Mouse (Mus musculus) right cerebral cortex, postnatal 4 days (tissue): Measurements from ENCODE around the gene Paqr7.

ENCODE experiments used
- DNase-seq: peaks from one replicate; pipeline ENCODE4 v3.0.0-alpha.2; 2022

The Paqr7 gene

GRCm38 (mm10) chr4:134505303-134505789 is 8.8 kb downstream of the Paqr7 start:
- no peak for DNase-seq

- DNase-seq: no peak
Measured at GRCm38 (mm10) chr4:134505966-134506594, 9.6 kb downstream of the Paqr7 start.

- no peak for DNase-seq
Measured at GRCm38 (mm10) chr4:134506713-134507112, 10.2 kb downstream of the Paqr7 start.

- no peak for DNase-seq
Measured at GRCm38 (mm10) chr4:134510396-134510795, 13.9 kb downstream of the Paqr7 start.

- DNase-seq: peak; percentile 91
Measured at GRCm38 (mm10) chr4:134510845-134511411, 14.4 kb downstream of the Paqr7 start, which contains the start of gene Aunip. TSS of gene Aunip (plus strand) at chr4:134510999.

- no peak for DNase-seq
Measured at GRCm38 (mm10) chr4:134511730-134512129, 15.2 kb downstream of the Paqr7 start.

GRCm38 (mm10) chr4:134512798-134513197 is 16.3 kb downstream of the Paqr7 start:
- peak; percentile 62 for DNase-seq

- no peak for DNase-seq
Measured at GRCm38 (mm10) chr4:134514309-134514930, 17.9 kb downstream of the Paqr7 start.

GRCm38 (mm10) chr4:134515614-134516013 is 19.1 kb downstream of the Paqr7 start:
- DNase-seq: no peak

GRCm38 (mm10) chr4:134516981-134517380 is 20.5 kb downstream of the Paqr7 start:
- DNase-seq: no peak

GRCm38 (mm10) chr4:134517719-134518118 is 21.2 kb downstream of the Paqr7 start:
- no peak for DNase-seq

- no peak for DNase-seq
Measured at GRCm38 (mm10) chr4:134518541-134518940, 22.0 kb downstream of the Paqr7 start.

GRCm38 (mm10) chr4:134519281-134519680 is 22.8 kb downstream of the Paqr7 start:
- no peak for DNase-seq

GRCm38 (mm10) chr4:134523447-134523846 is 26.9 kb downstream of the Paqr7 start:
- DNase-seq: no peak

- no peak for DNase-seq
Measured at GRCm38 (mm10) chr4:134525806-134526205, 29.3 kb downstream of the Paqr7 start.

- DNase-seq: no peak
Measured at GRCm38 (mm10) chr4:134526220-134526619, 29.7 kb downstream of the Paqr7 start.

GRCm38 (mm10) chr4:134532928-134533327 is 36.4 kb downstream of the Paqr7 start:
- DNase-seq: no peak

- DNase-seq: no peak
Measured at GRCm38 (mm10) chr4:134533421-134533820, 36.9 kb downstream of the Paqr7 start.

- DNase-seq: peak; percentile 57
Measured at GRCm38 (mm10) chr4:134534124-134534886, 37.8 kb downstream of the Paqr7 start.

GRCm38 (mm10) chr4:134534932-134535786 is 38.7 kb downstream of the Paqr7 start, which contains the start of gene Mtfr1l:
TSS of gene Mtfr1l (minus strand) at chr4:134535387.
- DNase-seq: peak; percentile 88

GRCm38 (mm10) chr4:134535787-134536151 is 39.3 kb downstream of the Paqr7 start:
- DNase-seq: no peak

GRCm38 (mm10) chr4:134538997-134539580 is 42.6 kb downstream of the Paqr7 start:
- DNase-seq: no peak
